Mouse (Mus musculus) CH12.LX (cell line): ENCODE results near the gene Hs1bp3. TPM values are rescaled to one million over a fixed set of nuclear protein-coding genes. Genes with fewer than 3 reads are reported as not detected.

Source experiments
- DNase-seq: peaks from one replicate; pipeline ENCODE4 v3.0.0-alpha.2; 2013; ENCODE audit errors: extremely low read depth
- H3K27ac ChIP-seq: 2 replicates; pipeline ENCODE4 v1.5.1; 2012; ENCODE audit warnings: low read depth, mild to moderate bottlenecking, control low read depth, moderate library complexity; ENCODE audit not compliant: insufficient read depth
- H3K27me3 ChIP-seq: replicated peaks from 2 replicates; pipeline ENCODE3; 2012; ENCODE audit warnings: inconsistent platforms
- H3K36me3 ChIP-seq, 2 experiments: replicated peaks in 1 of 2; 2 replicates each; pipeline versions ENCODE3 to v1.6.1; 2012; ENCODE audit warnings: inconsistent platforms in 1 of 2, low read length in 1 of 2, mild to moderate bottlenecking in 1 of 2, mixed read lengths in 1 of 2, moderate library complexity in 1 of 2; ENCODE audit not compliant: control insufficient read depth in 1 of 2, insufficient read depth in 1 of 2
- H3K4me1 ChIP-seq, 2 experiments: 2 replicates each; pipeline ENCODE4 v1.6.1; 2012; ENCODE audit warnings: inconsistent platforms in 1 of 2, moderate library complexity in 1 of 2; ENCODE audit not compliant: insufficient read depth in 2 of 2, control insufficient read depth in 1 of 2
- H3K4me2 ChIP-seq: 2 replicates; pipeline ENCODE4 v1.6.1; 2012; ENCODE audit warnings: low read depth, mild to moderate bottlenecking, control low read depth; ENCODE audit not compliant: poor library complexity, insufficient read depth, severe bottlenecking
- H3K4me3 ChIP-seq, 3 experiments: fragments of 150-350 bp in 1 of 3; sonication (generic) in 1 of 3; replicated peaks in 1 of 3; 2 replicates each; pipeline versions ENCODE3 to v1.5.1; 2011 to 2012; ENCODE audit warnings: low read depth in 2 of 3, low read length in 2 of 3, mild to moderate bottlenecking in 2 of 3, moderate library complexity in 2 of 3, control low read depth in 1 of 3, improper control_type of control experiment in 1 of 3, inconsistent platforms in 1 of 3, mixed read lengths in 1 of 3; ENCODE audit not compliant: poor library complexity in 1 of 3
- H3K79me2 ChIP-seq: replicated peaks from 2 replicates; pipeline ENCODE4 v1.6.1; 2012; ENCODE audit warnings: mild to moderate bottlenecking, moderate library complexity; ENCODE audit not compliant: control insufficient read depth, poor library complexity, insufficient read depth, severe bottlenecking; ENCODE audit errors: extremely low read depth
- H3K9ac ChIP-seq: 2 replicates; pipeline ENCODE4 v1.6.1; 2012; ENCODE audit warnings: low read depth, mild to moderate bottlenecking, control low read depth, moderate library complexity; ENCODE audit not compliant: insufficient read depth
- H3K9me3 ChIP-seq: replicated peaks from 2 replicates; pipeline ENCODE3; 2012; ENCODE audit warnings: low read length, inconsistent platforms, mixed read lengths
- CTCF ChIP-seq, 2 experiments: IDR thresholded peaks in 1 of 2; conservative IDR thresholded peaks in 1 of 2; 2 replicates each; pipeline ENCODE4 v1.5.1; 2011 to 2012; ENCODE audit warnings: low read depth in 2 of 2, low read length in 2 of 2, improper control_type of control experiment in 1 of 2, inconsistent platforms in 1 of 2, mild to moderate bottlenecking in 1 of 2, moderate library complexity in 1 of 2
- EP300 ChIP-seq: IDR thresholded peaks from 2 replicates; pipeline ENCODE4 v1.6.1; 2011; ENCODE audit warnings: low read length, improper control_type of control experiment
- ETS1 ChIP-seq: conservative IDR thresholded peaks from 2 replicates; pipeline ENCODE4 v1.6.1; 2012; ENCODE audit warnings: low read depth, mild to moderate bottlenecking, inconsistent platforms, low read length, improper control_type of control experiment, moderate library complexity
- HCFC1 ChIP-seq: IDR thresholded peaks from 2 replicates; pipeline ENCODE4 v1.6.1; 2012; ENCODE audit warnings: low read depth, mild to moderate bottlenecking, inconsistent platforms, low read length, improper control_type of control experiment
- IRF4 ChIP-seq: IDR thresholded peaks from 2 replicates; pipeline ENCODE4 v1.6.1; 2014; ENCODE audit warnings: low read depth, mild to moderate bottlenecking, inconsistent platforms, low read length, improper control_type of control experiment
- JUN ChIP-seq: IDR thresholded peaks from 2 replicates; pipeline ENCODE4 v1.6.1; 2011; ENCODE audit warnings: low read depth, mild to moderate bottlenecking, low read length, improper control_type of control experiment, moderate library complexity; ENCODE audit not compliant: insufficient read depth
- KAT2A ChIP-seq: IDR thresholded peaks from 2 replicates; pipeline ENCODE4 v1.6.1; 2012; ENCODE audit warnings: low read length, improper control_type of control experiment, inconsistent platforms; ENCODE audit not compliant: insufficient replicate concordance
- MAX ChIP-seq: IDR thresholded peaks from 2 replicates; pipeline ENCODE4 v1.6.1; 2011; ENCODE audit warnings: low read length, improper control_type of control experiment
- MAZ ChIP-seq: IDR thresholded peaks from 2 replicates; pipeline ENCODE4 v1.6.1; 2012; ENCODE audit warnings: low read depth, mild to moderate bottlenecking, inconsistent platforms, low read length, improper control_type of control experiment, moderate library complexity
- MEF2A ChIP-seq: IDR thresholded peaks from 2 replicates; pipeline ENCODE4 v1.6.1; 2014; ENCODE audit warnings: low read depth, mild to moderate bottlenecking, inconsistent platforms, low read length, improper control_type of control experiment, borderline replicate concordance
- MYC ChIP-seq: IDR thresholded peaks from 2 replicates; pipeline ENCODE4 v1.6.1; 2011; ENCODE audit warnings: low read depth, mild to moderate bottlenecking, improper control_type of control experiment, low read length
- NRF1 ChIP-seq: IDR thresholded peaks from 2 replicates; pipeline ENCODE4 v1.6.1; 2014; ENCODE audit warnings: low read depth, mild to moderate bottlenecking, inconsistent platforms, low read length, improper control_type of control experiment, moderate library complexity
- PAX5 ChIP-seq: IDR thresholded peaks from 2 replicates; pipeline ENCODE4 v1.6.1; 2012; ENCODE audit warnings: low read length, inconsistent platforms, mixed read lengths
- POLR2AphosphoS2 ChIP-seq: IDR thresholded peaks from 2 replicates; pipeline ENCODE4 v1.6.1; 2011; ENCODE audit warnings: low read depth, low read length, improper control_type of control experiment
- RAD21 ChIP-seq: IDR thresholded peaks from 2 replicates; pipeline ENCODE4 v1.6.1; 2011; ENCODE audit warnings: low read depth, mild to moderate bottlenecking, low read length, improper control_type of control experiment, moderate library complexity
- RCOR1 ChIP-seq: conservative IDR thresholded peaks from 2 replicates; pipeline ENCODE4 v1.6.1; 2012; ENCODE audit warnings: low read depth, mild to moderate bottlenecking, inconsistent platforms, low read length, improper control_type of control experiment
- SIN3A ChIP-seq: IDR thresholded peaks from 2 replicates; pipeline ENCODE4 v1.6.1; 2012; ENCODE audit warnings: low read length, improper control_type of control experiment, inconsistent platforms
- SMC3 ChIP-seq: IDR thresholded peaks from 2 replicates; pipeline ENCODE4 v1.6.1; 2011; ENCODE audit warnings: low read depth, low read length, improper control_type of control experiment
- UBTF ChIP-seq: IDR thresholded peaks from 2 replicates; pipeline ENCODE4 v1.6.1; 2012; ENCODE audit warnings: low read depth, mild to moderate bottlenecking, inconsistent platforms, low read length, improper control_type of control experiment, moderate library complexity
- USF1 ChIP-seq: IDR thresholded peaks from 2 replicates; pipeline ENCODE4 v1.6.1; 2014; ENCODE audit warnings: low read depth, mild to moderate bottlenecking, inconsistent platforms, low read length, improper control_type of control experiment
- dilution Hi-C: fragments of 300-500 bp; cut with MboI; formaldehyde crosslinking; loops from 2 replicates; pipeline ENCODE4 v1.14.3; 2020; ENCODE audit warnings: low sequenced_read_pairs; ENCODE audit not compliant: extremely low pct_unique_long_range_greater_than_20kb, extremely low pct_ligation_motif_present
- in situ Hi-C: fragments of 300-500 bp; cut with MboI; formaldehyde crosslinking; loops from 3 replicates; pipeline ENCODE4 v1.14.3; 2019; ENCODE audit warnings: low sequenced_read_pairs, low pct_ligation_motif_present, low pct_unique_long_range_greater_than_20kb, mixed read lengths
- polyA plus RNA-seq: library from polyadenylated mRNA; unstranded; fragments of >175 nt; gene quantifications from 2 replicates; pipeline ENCODE4 v1.2.1, GENCODE M21; 2012; ENCODE audit warnings: low read depth; ENCODE audit not compliant: insufficient read length
- total RNA-seq, 2 experiments: library from RNA; depleted of rRNA; stranded (reverse); fragments of 300-350 nt in 1 of 2; fragments of >200 nt in 1 of 2; gene quantifications; 2 replicates each; pipeline ENCODE4 v1.2.3; 2012 to 2014

Hs1bp3 gene
- total and polyA plus RNA-seq, 3 experiments: 2.6 to 10.1 (median 4.7) TPM

DNA sequence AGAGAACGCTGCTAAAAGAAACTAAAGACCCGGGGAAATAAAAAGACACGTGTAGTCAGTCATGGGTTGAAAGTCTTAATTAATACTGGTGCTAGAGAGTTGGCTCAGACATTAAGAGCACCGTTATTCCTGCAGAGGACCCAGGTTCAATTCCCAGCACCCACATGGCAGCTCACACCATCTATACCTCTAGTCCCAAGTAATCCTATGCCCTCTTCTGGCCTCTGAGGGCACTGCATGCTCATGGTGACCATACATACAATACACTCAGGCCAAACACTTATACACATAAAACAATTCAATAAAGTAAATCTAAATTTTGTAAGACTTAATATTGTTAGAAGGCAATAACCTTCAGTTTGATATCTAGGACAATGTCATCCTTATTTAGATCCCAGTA is 41.8 kb downstream of the Hs1bp3 start:
- no peak for TF ChIP-seq SMC3
- TF ChIP-seq RAD21: peak; percentile 1
- TF ChIP-seq MAX: no peak
- TF ChIP-seq IRF4: no peak
- TF ChIP-seq MAZ: no peak
- TF ChIP-seq CTCF (conservative IDR thresholded peaks at IDR 0.05 in 1 of 2, IDR thresholded peaks at IDR 0.05 in 1 of 2; ENCODE audit: low read depth in 2 of 2, low read length in 2 of 2): peak in 1 of 2 experiments; percentile 16; a peak in 2 of 4 replicates
- TF ChIP-seq UBTF: no peak
- no peak for TF ChIP-seq MEF2A
- Histone ChIP-seq H3K27ac (no peak overlapping the region), H3K4me3 (no peak overlapping the region), H3K27me3 (no peaks in the 10 kb centered on the region), H3K36me3 (no peaks in the 10 kb centered on the region), H3K4me2 (no peak overlapping the region), H3K79me2 (no peaks in the 10 kb centered on the region), H3K9ac (no peak overlapping the region), H3K4me1 (peaks cover 30 to 76% of the 10 kb centered on the region in 2 experiments), H3K9me3 (peaks cover 5% of the 10 kb centered on the region)
- no peak for DNase-seq
- in situ Hi-C loops (no loop called here), dilution Hi-C loops (no loop called here)

- Histone ChIP-seq H3K79me2 (no peaks in the 10 kb centered on the region), H3K36me3 (no peaks in the 10 kb centered on the region), H3K4me1 (peaks cover 19 to 52% of the 10 kb centered on the region in 2 experiments), H3K9me3 (peaks cover 5% of the 10 kb centered on the region), H3K4me3 (no peak overlapping the region), H3K27me3 (no peaks in the 10 kb centered on the region), H3K9ac (no peak overlapping the region), H3K27ac (no peak overlapping the region), H3K4me2 (no peak overlapping the region)
- in situ Hi-C loops: no loop called here
- peak; percentile 21 for DNase-seq
- no peak for TF ChIP-seq HCFC1
- no peak for TF ChIP-seq POLR2AphosphoS2
- TF ChIP-seq KAT2A: no peak
- TF ChIP-seq EP300: no peak
- no peak for TF ChIP-seq IRF4
- no peak for TF ChIP-seq ETS1
- no peak for TF ChIP-seq UBTF
- TF ChIP-seq NRF1: no peak
- no peak for TF ChIP-seq RCOR1
- TF ChIP-seq SIN3A: no peak
- no peak for TF ChIP-seq SMC3
- no peak for TF ChIP-seq MYC
- TF ChIP-seq JUN: no peak
- TF ChIP-seq USF1: no peak
- TF ChIP-seq PAX5: no peak
- dilution Hi-C loops: no loop called here
Observed at GRCm38 (mm10) chr12:8357449-8357848, 44.2 kb downstream of the Hs1bp3 start.
